Mouse (Mus musculus) embryonic facial prominence, embryonic 13.5 days (tissue): ENCODE data around the gene Exd1. TPM values are rescaled to one million over a fixed set of nuclear protein-coding genes. Genes with fewer than 3 reads are reported as not detected.
A peak's percentile ranks its signal among the peaks of the same experiment; 100 is the strongest.
"Not testable (repeated sequence)": the region's sequence is repeated elsewhere in the genome, so short reads cannot be mapped to it uniquely, and the experiment has no call there.

Experiments used
- ATAC-seq: fragments of 200-750 bp; cut with Nextera tagmentation; 2 replicates; pipeline ENCODE4 v1.8.0; 2017; ENCODE audit warnings: low read depth; ENCODE audit not compliant: insufficient number of reproducible peaks, insufficient read depth, low FRiP score, low TSS enrichment
- H3K27ac ChIP-seq: fragments of 300-500 bp; sonication (generic); 2 replicates; pipeline ENCODE4 v1.5.1; 2015; ENCODE audit warnings: moderate library complexity, mild to moderate bottlenecking, inconsistent platforms
- H3K27me3 ChIP-seq: fragments of 300-500 bp; sonication (generic); 2 replicates; pipeline ENCODE4 v1.6.1; 2015; ENCODE audit warnings: mild to moderate bottlenecking, inconsistent platforms
- H3K36me3 ChIP-seq: fragments of 300-500 bp; sonication (generic); 2 replicates; pipeline ENCODE4 v1.6.1; 2015; ENCODE audit warnings: mild to moderate bottlenecking, inconsistent platforms
- H3K4me1 ChIP-seq: fragments of 300-500 bp; sonication (generic); 2 replicates; pipeline ENCODE4 v1.6.1; 2015; ENCODE audit warnings: inconsistent platforms
- H3K4me2 ChIP-seq: fragments of 300-500 bp; sonication (generic); 2 replicates; pipeline ENCODE4 v1.6.1; 2015; ENCODE audit warnings: moderate library complexity, mild to moderate bottlenecking, inconsistent platforms
- H3K4me3 ChIP-seq: fragments of 300-500 bp; sonication (generic); 2 replicates; pipeline ENCODE4 v1.5.1; 2015; ENCODE audit warnings: mild to moderate bottlenecking, inconsistent platforms
- H3K9ac ChIP-seq: fragments of 300-500 bp; sonication (generic); 2 replicates; pipeline ENCODE4 v1.6.1; 2015; ENCODE audit warnings: mild to moderate bottlenecking, inconsistent platforms
- H3K9me3 ChIP-seq: fragments of 300-500 bp; sonication (generic); 2 replicates; pipeline ENCODE4 v1.6.1; 2016; ENCODE audit warnings: inconsistent platforms
- WGBS: fragments of 180-500 bp; shearing (Covaris S2); methylation state at CpG from one replicate; pipeline ENCODE4 v1.1.7; 2015; ENCODE audit warnings: mixed read lengths; 5-methylcytosine and 5-hydroxymethylcytosine counted together
- polyA plus RNA-seq: library from polyadenylated mRNA; unstranded; fragments of >200 nt; fragmentation: Nextera tagmentation; extraction: Ambion mirVana; gene quantifications from 2 replicates; pipeline ENCODE4 v1.2.1, GENCODE M21; 2015

Gene Exd1
- polyA plus RNA-seq, 1 experiment from 2014 or later = 0.13 TPM

DNA sequence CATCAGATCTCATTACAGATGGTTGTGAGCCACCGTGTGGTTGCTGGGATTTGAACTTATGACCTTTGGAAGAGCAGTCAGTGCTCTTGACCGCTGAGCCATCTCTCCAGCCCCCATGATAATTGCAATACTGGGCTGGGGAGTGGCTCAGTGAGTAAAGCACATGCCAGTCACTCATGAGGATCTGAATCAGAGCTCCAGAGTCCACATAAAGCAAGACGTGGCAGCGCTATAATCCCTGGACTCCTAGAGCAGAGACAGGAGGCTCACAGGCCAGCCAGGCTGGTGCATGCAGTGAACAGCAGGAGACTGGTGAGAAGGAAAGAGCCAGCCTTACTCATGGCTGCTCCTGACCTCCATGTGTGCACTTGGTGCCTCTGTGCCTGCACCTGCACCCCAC lies 22.0 kb downstream of the Exd1 start:
- Histone ChIP-seq H3K27ac (no peak overlapping the region), H3K9me3 (no peaks in the 10 kb centered on the region), H3K36me3 (no peaks in the 10 kb centered on the region), H3K9ac (no peak overlapping the region), H3K4me1 (no peaks in the 10 kb centered on the region), H3K27me3 (no peaks in the 10 kb centered on the region), H3K4me3 (no peak overlapping the region), H3K4me2 (no peak overlapping the region)
- WGBS = 42% methylated on average over 4 of the region's 4 CpGs
- no peak for ATAC-seq

DNA sequence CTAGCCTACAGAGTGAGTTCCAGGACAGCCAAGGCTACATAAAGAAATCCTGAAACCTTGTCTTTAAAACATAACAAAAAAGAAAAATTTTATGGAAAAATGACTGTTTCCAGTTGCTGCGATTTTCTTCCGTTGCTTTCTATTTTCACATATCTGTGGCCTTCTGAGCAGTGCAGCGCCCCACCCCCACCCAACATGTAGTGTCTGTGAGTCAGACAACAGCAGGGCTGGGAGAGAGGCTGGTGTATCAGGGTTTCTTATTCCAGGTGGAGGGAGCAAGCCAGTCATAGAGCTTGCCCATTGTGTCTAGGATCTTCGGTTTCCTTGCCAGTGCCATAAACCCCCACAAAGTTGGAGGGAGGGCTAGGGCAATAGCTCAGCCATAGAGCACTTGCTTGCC lies 23.6 kb downstream of the Exd1 start:
- no peak overlapping the region for H3K27ac ChIP-seq
- H3K4me3 ChIP-seq = no peak overlapping the region
- no peaks in the 10 kb centered on the region for H3K4me1 ChIP-seq
- H3K4me2 ChIP-seq = no peak overlapping the region
- ATAC-seq = no peak
- no peaks in the 10 kb centered on the region for H3K36me3 ChIP-seq
- no peaks in the 10 kb centered on the region for H3K9me3 ChIP-seq
- WGBS = 81% methylated on average over 4 of the region's 4 CpGs
- no peaks in the 10 kb centered on the region for H3K27me3 ChIP-seq
- H3K9ac ChIP-seq = no peak overlapping the region

DNA sequence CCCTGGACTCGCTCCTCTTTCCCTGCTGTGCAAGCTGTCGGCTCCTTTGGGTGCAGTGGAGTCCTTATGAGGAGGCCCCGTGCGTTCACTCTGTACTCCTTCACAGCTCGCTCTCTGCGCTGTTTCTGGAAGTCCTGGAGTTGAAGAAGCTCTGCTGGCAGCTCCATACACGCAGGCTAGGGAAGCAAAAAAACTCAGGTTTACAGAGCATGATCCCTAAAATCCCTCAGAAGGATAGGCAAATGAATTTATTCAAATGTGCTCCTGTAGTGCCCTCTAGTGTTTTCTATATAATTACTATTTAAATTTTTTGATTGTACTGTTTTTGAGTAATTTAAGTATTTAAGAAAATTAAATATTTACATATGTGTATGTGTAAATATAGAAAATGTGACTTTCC lies 26.9 kb downstream of the Exd1 start:
- Histone ChIP-seq H3K36me3 (no peaks in the 10 kb centered on the region), H3K27me3 (no peaks in the 10 kb centered on the region), H3K4me1 (no peaks in the 10 kb centered on the region), H3K9me3 (no peaks in the 10 kb centered on the region), H3K9ac (0 out of 2 replicates have a peak overlapping the region, but pooled peaks have one; percentile 23), H3K27ac (no peak overlapping the region), H3K4me2 (no peak overlapping the region), H3K4me3 (no peak overlapping the region)
- WGBS = 70% methylated on average over 7 of the region's 7 CpGs
- no peak for ATAC-seq

DNA sequence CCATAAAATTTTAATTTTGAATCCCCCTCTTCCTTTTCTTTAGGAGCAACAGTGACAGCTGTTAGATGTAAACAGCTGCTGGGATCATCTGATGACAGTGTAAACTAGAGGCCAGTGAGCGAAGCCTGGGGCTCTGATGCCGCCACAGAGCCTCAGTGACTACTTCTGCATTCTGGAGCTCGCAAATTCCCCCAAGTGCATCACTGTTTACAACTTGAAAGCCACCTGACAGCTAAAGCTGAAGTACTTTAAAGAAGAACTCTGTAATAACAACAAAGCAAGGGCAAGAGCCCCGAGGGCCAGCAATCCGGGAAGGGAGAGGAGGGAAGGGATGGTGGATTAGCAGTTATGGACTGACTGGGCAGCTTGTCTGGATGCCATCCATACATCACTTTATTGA lies 30.6 kb downstream of the Exd1 start:
- H3K9ac ChIP-seq = no peak overlapping the region
- 46% methylated on average over 5 of the region's 5 CpGs for WGBS
- no peak overlapping the region for H3K27ac ChIP-seq
- no peak for ATAC-seq
- H3K9me3 ChIP-seq = no peaks in the 10 kb centered on the region
- H3K4me1 ChIP-seq = no peaks in the 10 kb centered on the region
- H3K4me3 ChIP-seq = no peak overlapping the region
- no peaks in the 10 kb centered on the region for H3K36me3 ChIP-seq
- H3K4me2 ChIP-seq = no peak overlapping the region
- H3K27me3 ChIP-seq = no peaks in the 10 kb centered on the region

DNA sequence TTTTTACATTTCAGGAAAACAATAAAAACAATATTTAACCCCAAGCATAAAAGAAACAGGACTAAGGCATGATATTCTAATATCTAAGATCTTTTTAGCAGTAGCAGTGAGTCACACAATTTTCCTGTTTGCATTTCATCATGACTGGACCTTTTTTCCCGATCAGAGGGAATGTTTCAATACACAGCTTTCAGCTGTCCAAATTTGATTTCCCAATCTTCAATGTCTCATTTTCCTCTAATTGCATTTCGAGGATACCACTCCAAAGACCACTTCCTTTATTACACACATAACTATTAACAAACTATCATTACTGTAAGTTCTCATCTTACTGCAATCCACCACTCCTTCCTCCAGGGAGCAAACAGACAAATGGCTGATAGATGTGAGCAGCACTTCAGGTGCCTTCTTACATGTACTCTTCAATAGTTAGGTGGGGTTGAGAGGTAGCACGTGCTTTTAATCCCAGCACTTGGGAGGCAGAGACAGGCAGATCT lies 33.4 kb downstream of the Exd1 start:
- no peak overlapping the region for H3K9ac ChIP-seq
- no peaks in the 10 kb centered on the region for H3K9me3 ChIP-seq
- no peaks in the 10 kb centered on the region for H3K36me3 ChIP-seq
- no peak overlapping the region for H3K27ac ChIP-seq
- H3K4me2 ChIP-seq = no peak overlapping the region
- no peak for ATAC-seq
- no peak overlapping the region for H3K4me3 ChIP-seq
- H3K4me1 ChIP-seq = no peaks in the 10 kb centered on the region
- 78% methylated on average over 3 of the region's 3 CpGs for WGBS
- no peaks in the 10 kb centered on the region for H3K27me3 ChIP-seq

DNA sequence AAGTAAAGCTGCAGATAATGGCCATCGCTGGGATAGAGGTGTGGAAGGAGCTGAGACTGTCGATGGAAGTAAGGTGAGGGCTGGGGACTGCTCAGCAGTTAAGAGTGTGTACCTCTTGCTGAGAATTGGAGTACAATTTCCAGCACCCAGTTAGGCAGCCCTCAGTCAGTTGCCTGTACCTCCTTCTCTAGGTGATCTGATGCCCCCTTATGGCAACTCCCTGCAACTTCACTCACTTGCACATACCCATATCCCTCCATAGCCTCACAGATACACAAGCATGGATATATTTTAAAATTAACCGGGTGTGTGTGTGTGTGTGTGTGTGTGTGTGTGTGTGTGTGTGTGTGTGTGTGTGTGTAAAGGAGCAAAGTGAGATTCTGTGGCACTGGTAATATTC lies 35.1 kb downstream of the Exd1 start:
- 90% methylated on average over 3 of the region's 3 CpGs for WGBS
- H3K9me3 ChIP-seq = no peaks in the 10 kb centered on the region
- no peak overlapping the region for H3K27ac ChIP-seq
- no peak overlapping the region for H3K9ac ChIP-seq
- no peak for ATAC-seq
- H3K27me3 ChIP-seq = no peaks in the 10 kb centered on the region
- H3K4me1 ChIP-seq = no peaks in the 10 kb centered on the region
- H3K4me2 ChIP-seq = no peak overlapping the region
- no peaks in the 10 kb centered on the region for H3K36me3 ChIP-seq
- no peak overlapping the region for H3K4me3 ChIP-seq

DNA sequence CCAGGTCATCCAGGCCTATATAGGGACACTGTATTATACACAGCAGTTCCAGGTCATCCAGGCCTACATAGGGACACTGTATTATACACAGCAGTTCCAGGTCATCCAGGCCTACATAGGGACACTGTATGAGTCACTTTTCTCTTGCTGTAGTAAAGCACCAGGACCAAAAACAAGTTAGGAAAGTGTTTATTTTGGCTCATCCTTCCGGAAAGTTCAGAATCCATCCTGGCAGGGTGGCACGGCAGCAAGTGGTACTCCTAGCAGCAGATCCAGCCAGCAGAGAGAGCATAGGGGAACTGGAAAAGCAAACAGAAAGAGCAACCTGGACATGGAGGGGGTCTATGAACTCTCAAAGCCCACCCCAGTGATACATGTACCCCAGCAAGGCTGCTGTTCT lies 36.6 kb downstream of the Exd1 start:
- H3K4me3 ChIP-seq = no peak overlapping the region
- no peaks in the 10 kb centered on the region for H3K36me3 ChIP-seq
- no peak for ATAC-seq
- no peaks in the 10 kb centered on the region for H3K4me1 ChIP-seq
- no peaks in the 10 kb centered on the region for H3K9me3 ChIP-seq
- no peak overlapping the region for H3K27ac ChIP-seq
- H3K4me2 ChIP-seq = no peak overlapping the region
- 83% methylated on average over 2 of the region's 2 CpGs for WGBS
- no peak overlapping the region for H3K9ac ChIP-seq
- H3K27me3 ChIP-seq = no peaks in the 10 kb centered on the region

DNA sequence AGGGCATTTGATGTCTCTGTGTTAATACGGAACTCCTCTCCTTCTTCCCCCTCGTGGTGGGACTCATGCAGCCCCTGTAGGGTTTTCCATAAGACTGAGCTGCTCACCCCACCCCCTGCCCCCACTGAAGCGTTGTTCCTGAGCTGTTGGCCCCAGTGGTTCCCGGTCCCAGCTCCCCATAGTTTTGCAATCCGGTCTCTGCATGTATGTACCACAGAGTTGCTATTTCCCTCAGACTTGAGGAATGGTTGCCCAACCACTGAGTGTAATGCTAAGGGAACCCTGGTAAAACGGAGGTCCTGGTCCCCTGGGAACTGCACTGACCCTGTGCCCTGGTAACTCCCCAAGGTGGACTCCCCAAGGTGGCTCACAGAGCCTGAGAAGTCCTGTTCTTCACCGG lies 38.9 kb downstream of the Exd1 start:
- not testable (repeated sequence) for H3K4me2 ChIP-seq, H3K4me1 ChIP-seq, H3K36me3 ChIP-seq, H3K27me3 ChIP-seq, H3K9me3 ChIP-seq, H3K4me3 ChIP-seq, H3K27ac ChIP-seq, H3K9ac ChIP-seq, ATAC-seq
- WGBS = 60% methylated on average over 7 of the region's 7 CpGs

DNA sequence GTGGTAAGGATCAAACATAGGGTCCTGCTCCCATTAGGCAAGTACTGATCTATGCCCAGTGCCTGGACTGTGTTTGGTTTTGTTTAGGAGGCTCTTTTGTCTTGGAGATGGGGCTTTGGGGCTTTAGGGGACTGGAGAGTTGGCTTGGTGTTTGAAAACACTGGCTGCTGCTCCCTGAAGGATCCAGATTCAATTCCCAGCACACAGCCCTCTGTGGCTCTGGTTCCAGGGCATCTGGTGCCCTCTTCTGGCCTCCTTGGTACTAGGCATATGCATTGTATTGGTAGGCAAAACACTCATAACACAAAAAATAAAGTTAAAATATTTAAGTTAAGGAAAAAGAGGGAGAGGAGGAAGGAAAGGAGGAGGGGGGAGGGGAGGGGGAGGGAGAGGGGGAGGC lies 40.3 kb downstream of the Exd1 start:
- Histone ChIP-seq H3K27ac (no peak overlapping the region), H3K4me2 (no peak overlapping the region), H3K9ac (no peak overlapping the region), H3K36me3 (no peaks in the 10 kb centered on the region), H3K27me3 (no peaks in the 10 kb centered on the region), H3K4me3 (no peak overlapping the region), H3K9me3 (no peaks in the 10 kb centered on the region), H3K4me1 (no peaks in the 10 kb centered on the region)
- ATAC-seq = no peak

DNA sequence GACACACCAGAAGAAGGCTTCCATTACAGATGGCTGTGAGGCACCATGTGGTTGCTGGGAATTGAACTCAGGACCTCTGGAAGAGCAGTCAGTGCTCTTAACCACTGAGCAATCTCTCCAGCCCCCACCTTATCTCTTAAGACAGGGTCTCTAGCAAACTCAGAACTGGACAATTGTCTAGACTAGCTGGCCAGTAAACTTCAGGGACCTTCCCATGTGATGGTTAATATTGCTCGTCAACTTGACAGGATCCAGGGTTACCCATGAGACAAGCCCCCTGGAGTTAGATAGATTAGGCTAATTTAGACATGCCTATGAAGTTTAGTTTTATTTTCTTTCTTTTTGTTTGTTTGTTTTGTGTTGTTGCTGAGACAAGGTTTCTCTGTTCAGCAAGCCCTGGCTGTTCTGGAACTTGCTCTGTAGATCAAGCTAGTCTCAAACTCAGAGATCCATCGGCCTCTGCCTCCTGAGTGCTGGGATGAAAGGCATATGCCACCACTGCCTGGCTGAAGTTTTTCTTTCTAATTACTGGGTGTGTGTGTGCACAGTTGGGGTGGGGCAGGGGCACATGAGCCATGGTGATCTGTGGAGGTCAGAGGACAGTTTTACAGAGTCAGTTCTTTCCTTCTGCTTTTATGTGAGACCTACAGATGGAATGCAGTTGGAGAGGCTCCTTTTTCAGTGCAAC lies 46.3 kb downstream of the Exd1 start:
- no peak for ATAC-seq
- Histone ChIP-seq H3K4me2 (no peak overlapping the region), H3K27ac (no peak overlapping the region), H3K36me3 (no peaks in the 10 kb centered on the region), H3K9ac (no peak overlapping the region), H3K9me3 (no peaks in the 10 kb centered on the region), H3K4me3 (no peak overlapping the region), H3K27me3 (no peaks in the 10 kb centered on the region), H3K4me1 (no peaks in the 10 kb centered on the region)
- WGBS = 71% methylated on average over 2 of the region's 2 CpGs

DNA sequence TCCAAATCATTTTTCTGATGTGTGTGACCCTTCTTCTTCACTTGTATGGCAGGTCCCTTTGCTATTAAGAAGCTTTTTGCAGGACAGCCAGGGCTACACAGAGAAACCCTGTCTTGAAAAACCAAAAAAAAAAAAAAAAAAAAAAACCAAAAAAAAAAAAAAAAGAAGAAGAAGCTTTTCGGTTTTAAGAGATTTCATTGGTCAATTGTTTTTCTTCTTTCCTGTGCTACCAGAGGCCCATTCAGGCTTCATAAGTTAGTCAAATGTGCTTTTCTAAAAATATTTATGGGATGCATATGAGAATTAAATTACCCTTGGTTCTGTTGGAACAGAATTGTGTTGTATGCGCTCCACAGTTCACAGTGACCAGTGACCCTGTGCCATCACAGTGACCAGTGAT lies 48.6 kb downstream of the Exd1 start:
- WGBS = 76% methylated on average over 2 of the region's 2 CpGs
- Histone ChIP-seq H3K27me3 (no peaks in the 10 kb centered on the region), H3K9ac (no peak overlapping the region)

DNA sequence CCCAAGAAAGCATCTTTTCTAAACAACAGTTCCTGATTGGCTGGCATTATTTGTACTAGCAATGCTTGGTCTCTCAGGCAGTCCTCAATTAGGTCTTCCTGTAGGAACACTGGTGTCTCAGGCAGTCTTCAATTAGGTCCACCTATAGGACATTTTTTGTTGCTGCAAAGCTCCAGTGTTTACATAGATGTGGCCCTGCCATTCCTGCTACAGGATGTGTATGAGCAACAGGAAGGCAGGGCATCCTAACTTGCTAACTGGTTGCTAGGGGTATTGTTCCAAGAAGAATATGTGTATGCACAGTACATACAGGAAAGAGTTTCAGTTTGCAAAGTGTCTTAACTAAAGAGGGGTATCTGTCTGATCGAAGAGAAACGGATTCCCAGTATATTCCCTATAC lies 51.3 kb downstream of the Exd1 start:
- no peaks in the 10 kb centered on the region for H3K36me3 ChIP-seq
- H3K4me2 ChIP-seq = no peak overlapping the region
- no peak overlapping the region for H3K4me3 ChIP-seq
- no peaks in the 10 kb centered on the region for H3K9me3 ChIP-seq
- ATAC-seq = no peak
- no peak overlapping the region for H3K9ac ChIP-seq
- no peaks in the 10 kb centered on the region for H3K27me3 ChIP-seq
- H3K27ac ChIP-seq = no peak overlapping the region
- 0 out of 2 replicates have a peak, but pooled peaks cover 5% of the 10 kb centered on the region for H3K4me1 ChIP-seq
- WGBS = 95% methylated on average over 2 of the region's 2 CpGs

More for the DNA sequence above, 48.6 kb downstream of the Exd1 start:
- no peak for ATAC-seq
- H3K27ac ChIP-seq = no peak overlapping the region
- H3K4me3 ChIP-seq = no peak overlapping the region
- H3K4me2 ChIP-seq = no peak overlapping the region
- H3K4me1 ChIP-seq = no peaks in the 10 kb centered on the region
- no peaks in the 10 kb centered on the region for H3K36me3 ChIP-seq
- no peaks in the 10 kb centered on the region for H3K9me3 ChIP-seq
